Mouse (Mus musculus) kidney, postnatal 4 days (tissue): Measurements from ENCODE around the gene Gli2.

Source experiments
- DNase-seq, 2 experiments: peaks; one replicate each; pipeline ENCODE4 v3.0.0; 2021; ENCODE audit warnings: mixed read lengths in 2 of 2

The Gli2 gene

DNA sequence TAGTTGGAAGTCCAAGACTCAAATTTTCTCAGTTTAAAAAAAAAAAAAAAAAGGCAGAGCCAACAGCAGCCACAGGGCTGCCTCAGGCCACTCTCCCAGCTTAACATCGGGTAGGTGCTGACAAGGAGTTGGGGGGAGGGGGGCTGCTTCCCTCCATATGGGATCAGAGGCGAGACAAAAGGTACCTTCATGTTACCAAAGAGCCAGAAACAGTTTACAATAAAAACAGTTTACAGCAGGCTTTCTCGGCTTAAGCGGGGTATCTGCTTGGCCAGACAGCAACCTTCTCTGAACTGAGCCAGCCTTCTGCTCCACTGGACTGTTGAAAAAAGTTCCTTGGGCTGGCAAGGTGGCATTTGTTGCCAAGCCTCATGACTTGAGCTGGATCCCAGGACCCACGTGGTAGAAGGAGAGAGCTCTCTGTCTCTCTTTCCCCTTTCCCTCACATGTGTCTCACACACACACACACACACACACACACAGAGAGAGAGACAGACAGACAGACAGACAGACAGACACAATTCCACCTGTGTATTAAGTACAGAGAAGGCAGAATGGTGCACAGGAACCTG, 113.1 kb downstream of the Gli2 start:
- DNase-seq: no peak

- DNase-seq: no peak
Measured at GRCm38 (mm10) chr1:118938206-118938605, 115.2 kb downstream of the Gli2 start.

GRCm38 (mm10) chr1:118936108-118936507, 117.3 kb downstream of the Gli2 start:
- peak; percentile 19 to 29 for DNase-seq

DNA sequence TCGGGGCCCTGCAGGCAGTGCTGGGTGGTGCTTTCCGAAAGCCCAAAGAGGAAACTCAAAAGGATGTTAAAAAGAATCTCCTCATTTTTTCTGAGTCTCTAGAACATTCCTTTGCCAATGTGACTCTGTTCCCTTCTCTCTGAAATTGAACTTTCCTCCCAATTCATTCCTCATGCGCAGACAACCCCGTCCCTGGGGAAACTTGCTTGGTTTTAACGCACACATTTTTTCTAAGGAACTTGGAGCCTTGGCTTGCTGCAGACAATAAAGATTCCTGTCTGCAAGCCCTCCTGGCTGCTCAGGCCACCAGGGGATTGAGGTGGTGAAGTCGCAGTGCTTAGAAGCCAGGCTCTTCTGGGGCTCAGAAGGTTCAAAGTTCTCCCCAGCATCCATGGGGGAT, 117.9 kb downstream of the Gli2 start:
- peak; percentile 21 to 28 for DNase-seq

- DNase-seq: no peak
Measured at GRCm38 (mm10) chr1:118932167-118932566, 121.3 kb downstream of the Gli2 start.

- peak; percentile 58 to 70 for DNase-seq
Measured at GRCm38 (mm10) chr1:118927543-118928354, 125.7 kb downstream of the Gli2 start.

DNA sequence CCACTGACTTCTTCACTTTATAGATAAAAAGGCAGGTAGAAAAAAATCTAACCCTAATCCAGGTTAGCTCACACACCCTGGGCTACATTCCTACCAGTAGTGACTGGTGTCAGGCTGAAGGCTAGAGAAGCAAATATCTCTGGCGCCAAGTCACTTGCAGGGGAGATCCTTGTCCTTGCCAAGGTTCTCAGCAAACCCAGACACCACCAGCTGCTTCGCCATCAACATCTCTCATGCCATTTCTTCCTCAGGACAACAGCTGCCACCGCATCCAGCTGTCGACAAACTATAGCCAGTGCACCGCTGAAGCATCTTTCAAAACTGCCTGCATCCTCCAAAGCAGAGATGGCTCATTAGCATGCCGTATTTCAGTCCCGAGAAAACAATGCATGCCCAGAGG, 126.9 kb downstream of the Gli2 start:
- no peak for DNase-seq

DNA sequence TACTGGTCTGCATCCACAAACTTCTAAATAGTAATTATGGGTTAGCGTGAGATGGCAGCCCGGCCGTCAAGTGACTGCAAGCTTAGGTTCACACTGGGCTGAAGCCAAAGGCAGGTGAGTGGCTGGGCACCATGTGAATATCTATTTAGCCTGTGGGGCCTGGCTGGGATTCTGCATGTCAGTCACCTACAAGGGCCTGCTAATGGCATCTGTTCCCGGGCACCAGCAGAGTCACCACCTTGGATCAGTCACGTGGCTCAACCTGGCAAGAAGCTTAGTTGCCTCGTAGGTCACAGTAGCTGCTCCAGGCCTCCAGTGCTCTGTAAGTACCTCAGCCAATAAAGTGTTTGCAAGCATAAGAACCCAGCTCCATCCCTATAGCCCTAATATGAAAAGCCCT, 131.2 kb downstream of the Gli2 start:
- DNase-seq: no peak

GRCm38 (mm10) chr1:118917520-118918220, 135.7 kb downstream of the Gli2 start:
- DNase-seq: peak in 1 of 2 experiments; percentile 36

- peak in 1 of 2 experiments; percentile 21 for DNase-seq
Measured at GRCm38 (mm10) chr1:118916477-118917075, 136.8 kb downstream of the Gli2 start.

DNA sequence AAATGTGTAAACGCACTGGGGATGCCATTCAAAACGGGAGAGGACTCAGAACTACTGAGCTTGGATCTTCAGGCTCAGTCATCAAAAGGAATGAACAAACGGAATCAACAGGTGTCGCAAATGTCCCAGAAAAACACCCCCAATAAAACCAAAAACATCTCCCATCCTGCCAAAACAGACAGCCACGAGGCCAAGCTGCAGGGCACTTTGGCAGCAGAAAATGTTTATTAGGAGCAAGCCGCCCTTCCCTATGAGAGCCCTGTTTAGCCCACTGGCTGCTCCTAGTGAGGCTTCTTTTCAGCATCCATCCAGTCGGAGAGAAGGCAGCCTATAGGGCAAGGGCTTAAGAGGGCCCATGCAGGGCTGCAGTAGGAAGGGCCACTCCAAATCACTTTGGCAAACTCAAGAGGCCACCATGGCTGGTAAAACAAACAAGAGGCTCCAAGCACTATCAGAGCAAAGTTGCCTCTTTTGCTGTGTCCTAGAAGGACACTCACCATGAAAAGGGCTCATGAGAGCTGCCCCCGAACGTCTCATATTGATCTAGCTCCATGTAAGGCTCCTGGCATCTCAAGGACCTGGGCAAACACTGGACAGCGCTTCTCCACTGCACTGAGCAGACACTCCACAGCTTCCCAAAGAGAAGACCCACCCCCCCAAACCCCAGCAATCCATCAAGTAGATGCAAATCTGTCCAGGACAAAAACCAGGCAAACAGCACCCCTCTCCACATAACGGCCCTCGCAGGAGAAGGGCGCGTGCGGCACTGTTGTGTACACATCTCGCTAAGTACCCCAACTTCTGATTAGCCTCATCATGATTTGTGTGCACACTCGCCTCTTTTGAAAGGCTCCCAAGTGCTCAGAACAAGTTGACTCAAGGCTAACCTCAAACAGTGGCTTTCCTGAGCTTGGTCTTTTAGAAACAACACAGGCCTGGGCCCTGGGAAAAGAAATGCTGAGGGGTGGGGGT, 139.7 kb downstream of the Gli2 start:
- no peak for DNase-seq

- no peak for DNase-seq
Measured at GRCm38 (mm10) chr1:118912929-118913328, 140.5 kb downstream of the Gli2 start.

DNA sequence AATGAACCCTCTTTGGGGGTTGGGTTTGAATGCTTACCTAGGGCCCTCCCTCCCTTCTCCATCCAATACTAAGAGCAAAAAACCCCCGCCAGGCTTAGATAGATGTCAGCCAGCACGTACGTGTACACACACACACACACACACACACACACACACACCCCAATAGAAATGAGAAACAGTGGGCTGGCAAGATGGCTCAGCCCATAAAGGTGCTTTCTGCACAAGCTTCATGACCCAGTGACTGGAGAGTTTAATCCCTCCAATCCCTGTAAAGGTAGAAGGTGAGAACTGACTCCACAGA, 142.0 kb downstream of the Gli2 start:
- no peak for DNase-seq

- DNase-seq: no peak
Measured at GRCm38 (mm10) chr1:118910693-118911426, 142.6 kb downstream of the Gli2 start.

- DNase-seq: no peak
Measured at GRCm38 (mm10) chr1:118909051-118909450, 144.4 kb downstream of the Gli2 start.

DNA sequence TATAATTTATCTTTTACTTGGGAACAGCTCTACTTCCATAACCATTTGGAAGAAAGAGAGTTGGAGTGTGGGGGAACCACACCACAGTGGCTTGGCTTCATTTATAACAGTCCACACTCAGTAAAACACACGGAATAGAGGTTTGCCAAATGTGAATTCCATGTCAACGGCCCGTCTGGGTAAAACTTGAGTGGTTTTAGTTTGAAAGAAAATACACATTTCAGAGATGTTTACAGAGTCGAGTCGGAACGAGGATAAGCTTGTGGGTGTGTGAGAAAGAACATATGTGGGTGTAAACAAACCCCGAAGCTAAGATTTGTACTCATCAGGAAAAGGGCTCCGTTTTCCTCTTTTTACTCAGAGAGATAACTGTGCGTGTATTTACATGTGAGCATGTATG, 145.8 kb downstream of the Gli2 start:
- no peak for DNase-seq

DNA sequence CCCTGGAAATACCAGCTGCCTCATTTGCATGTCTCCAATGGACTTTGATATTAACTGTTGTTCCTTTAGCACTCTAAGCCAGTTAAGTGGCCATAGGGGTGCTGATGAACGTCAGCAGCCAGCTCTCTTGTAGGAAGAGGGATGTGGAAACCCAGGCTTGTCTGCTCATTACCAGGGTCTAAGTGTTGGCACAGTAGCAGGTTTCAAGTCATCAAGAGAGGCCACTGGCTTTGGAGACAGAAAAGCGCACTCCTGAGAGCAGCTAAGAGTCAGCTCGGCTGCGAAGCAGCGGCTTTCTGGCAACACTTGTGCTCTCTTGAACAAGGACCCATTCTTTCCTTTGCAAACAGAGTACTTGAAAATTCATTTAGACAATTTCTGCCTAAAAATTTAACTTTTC, 148.1 kb downstream of the Gli2 start:
- DNase-seq: no peak

- DNase-seq: no peak
Measured at GRCm38 (mm10) chr1:118904909-118905308, 148.5 kb downstream of the Gli2 start.

DNA sequence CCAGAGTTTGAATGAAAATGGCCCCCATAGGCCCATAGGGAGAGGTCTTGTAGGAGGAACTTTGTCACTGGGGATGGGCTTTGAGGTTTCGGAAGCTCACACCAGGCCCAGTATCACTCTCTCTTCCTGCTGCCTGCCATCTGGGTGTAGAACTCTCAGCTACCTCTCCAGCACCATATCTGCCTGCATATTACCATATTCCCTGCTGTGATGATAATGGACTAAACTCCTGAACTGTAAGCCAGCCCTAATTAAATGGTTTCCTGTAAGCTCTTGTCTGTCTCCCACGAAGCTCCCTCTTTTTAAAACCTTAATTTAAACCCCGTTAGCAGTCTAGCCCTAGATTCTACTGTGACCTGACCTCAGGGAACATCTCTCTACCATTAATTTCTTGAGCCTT, 149.0 kb downstream of the Gli2 start:
- DNase-seq: no peak

GRCm38 (mm10) chr1:118903742-118904141, 149.7 kb downstream of the Gli2 start:
- DNase-seq: no peak

GRCm38 (mm10) chr1:118901868-118902586, 151.4 kb downstream of the Gli2 start:
- peak; percentile 39 to 63 for DNase-seq
